29 mouse cellular contexts compared by ENCODE assay signal in genomic region chr13:12349197-12349824, GRCm38 (mm10). TPM values are rescaled to one million over a fixed set of nuclear protein-coding genes. Genes with fewer than 3 reads are reported as not detected.
DNase-seq lines count a peak whose midpoint lies in the region; ATAC-seq and TF ChIP-seq lines count a peak whose summit lies in the region.
"Had no signal": no experiment of that assay in that cellular context is flagged by ENCODE, and none has a peak within 500 bp of the region (broad histone marks: within the 10 kb centered on the region; RNA-seq: fewer than 3 reads in every experiment).

No protein-coding gene starts in this region.

- TF ChIP-seq POLR2A in thymus, adult 2 months (IDR thresholded peaks at IDR 0.05; ENCODE audit: control insufficient read depth, extremely low read depth, insufficient read depth, low read length, poor library complexity), result no peak

- H3K27me3 ChIP-seq in thymus, adult 2 months (ENCODE audit: control insufficient read depth, insufficient read depth, low read length), result no peaks in the 10 kb centered on the region
- H3K27me3 ChIP-seq: heart, embryonic 13.5 days; liver, embryonic 15.5 days; midbrain, embryonic 15.5 days; neural tube, embryonic 12.5 days had no signal

- no peak for TF ChIP-seq CTCF in thymus, adult 2 months (IDR thresholded peaks at IDR 0.05; ENCODE audit: borderline replicate concordance, control insufficient read depth, extremely low read depth, insufficient read depth, low read length, poor library complexity)

- WGBS in thymus, adult 2 months, result 5% methylated on average over 13 of the region's 13 CpGs

- no peaks in the 10 kb centered on the region for H3K36me3 ChIP-seq in thymus, adult 2 months (ENCODE audit: control insufficient read depth, insufficient read depth, low read length)
- H3K36me3 ChIP-seq: heart, embryonic 13.5 days; liver, embryonic 15.5 days; midbrain, embryonic 10.5 days; midbrain, embryonic 15.5 days; neural tube, embryonic 12.5 days had no signal

- ATAC-seq in common myeloid progenitor, adult 5-6 weeks (replicated peaks; ENCODE audit: low read depth, poor library complexity, severe bottlenecking), result peak; percentile 53; the same call in 1 of the 2 replicates
- ATAC-seq: forebrain, embryonic 16.5 days; hindbrain, embryonic 16.5 days; intestine, embryonic 16.5 days; midbrain, embryonic 15.5 days had no signal

- peak; percentile 28 for DNase-seq in thymus, adult 2 months
- DNase-seq in thymus, postnatal 10 days (ENCODE audit: low spot score in 2 of 2), result no peak
- DNase-seq in naive thymus-derived CD4-positive, alpha-beta T cell, adult 2 months (ENCODE audit: low read depth), result peak; percentile 59
- DNase-seq in thymus, postnatal 4 days, result peak; percentile 37
- DNase-seq in heart, adult 8-10 months (ENCODE audit: low spot score), result no peak
- no peak for DNase-seq in ovary, postnatal 10 days (ENCODE audit: low spot score)
- DNase-seq in heart, postnatal 4 days, result no peak
- DNase-seq: adrenal gland, postnatal 25 days; cerebellum, adult 11-12 months; cerebellum, adult 9-11 months; heart, adult 2 months; heart, postnatal 10 days; kidney, adult 8-10 months; kidney, postnatal 10 days; layer of hippocampus, postnatal 36 days; liver; lung, embryonic 14.5 days; lung, postnatal 4 days; right cerebral cortex, postnatal 4 days had no signal

- H3K4me1 ChIP-seq in thymus, adult 2 months (replicated peaks; ENCODE audit: control insufficient read depth, insufficient read depth, low read length), result peaks cover 11% of the 10 kb centered on the region
- H3K4me1 ChIP-seq: heart, embryonic 13.5 days; liver, embryonic 15.5 days; midbrain, embryonic 10.5 days; midbrain, embryonic 15.5 days; neural tube, embryonic 12.5 days had no signal

- no peak overlapping the region for H3K27ac ChIP-seq in thymus, adult 2 months (ENCODE audit: control insufficient read depth, insufficient read depth, low read length)
- H3K27ac ChIP-seq: heart, adult 2 months; heart, embryonic 13.5 days; liver, embryonic 15.5 days; midbrain, embryonic 10.5 days; midbrain, embryonic 15.5 days; neural tube, embryonic 12.5 days had no signal

- H3K4me3 ChIP-seq in thymus, adult 2 months (ENCODE audit: control insufficient read depth, insufficient read depth, low read length), result no peak overlapping the region
- H3K4me3 ChIP-seq: erythroblast, embryonic 14.5 days; heart, adult 2 months; heart, embryonic 13.5 days; liver, embryonic 15.5 days; midbrain, embryonic 10.5 days; midbrain, embryonic 15.5 days; neural tube, embryonic 12.5 days had no signal

RNA-seq across cellular contexts. Expression of gene Actn2, which starts 8.8 kb away (rescaled TPM):
- polyA plus RNA-seq in thymus, adult 2 months (2012; rRNA removed), result 19.2 and 93.2 TPM in 2 replicates
- total RNA-seq in common myeloid progenitor, adult 5-6 weeks (2017), result not detected in 2 replicates
- total RNA-seq in heart, adult 8-10 months (2022), result 1,000 to 10,000 TPM; 1,621 to 2,329 (median 1,848) TPM
- 1,000 to 10,000 TPM; 2,111 to 2,171 TPM for total RNA-seq in heart, postnatal 4 days (2021)
- polyA plus RNA-seq: erythroblast, embryonic 14.5 days had no signal

RNA-seq across cellular contexts. Expression of gene Heatr1, which starts 45.5 kb away (rescaled TPM):
- polyA plus RNA-seq in thymus, adult 2 months (2012; rRNA removed), result 66.3 and 93.2 TPM in 2 replicates
- 119 and 120 TPM in 2 replicates for total RNA-seq in common myeloid progenitor, adult 5-6 weeks (2017)
- total RNA-seq in heart, adult 8-10 months (2022), result 10 to 100 TPM; 13.0 to 18.1 (median 15.9) TPM
- 10 to 100 TPM; 19.8 to 20.4 TPM for total RNA-seq in heart, postnatal 4 days (2021)

Comparison
In these comparisons a context has a peak if more than half of its experiments do, and no peak if none do; other contexts are left out.
1. DNase-seq: peak in thymus, adult 2 months (single experiment), naive thymus-derived CD4-positive, alpha-beta T cell, adult 2 months (single experiment) and thymus, postnatal 4 days (single experiment); none in thymus, postnatal 10 days (0 of 2), heart, adult 8-10 months (single experiment), ovary, postnatal 10 days (single experiment) and heart, postnatal 4 days (single experiment).
2. RNA of gene Actn2, which starts 8.8 kb away (total RNA-seq): 2,111 to 2,171 TPM in heart, postnatal 4 days and 1,621 to 2,329 TPM in heart, adult 8-10 months; not detected in common myeloid progenitor, adult 5-6 weeks; every median in the first group is over 1,000 times any median in the second.